Mouse (Mus musculus) kidney, postnatal 14 days (tissue): ENCODE data around the gene Cep131.

Experiments used
- DNase-seq: peaks from one replicate; pipeline ENCODE4 v3.0.0; 2022; ENCODE audit warnings: mixed read lengths

Gene Cep131

DNA sequence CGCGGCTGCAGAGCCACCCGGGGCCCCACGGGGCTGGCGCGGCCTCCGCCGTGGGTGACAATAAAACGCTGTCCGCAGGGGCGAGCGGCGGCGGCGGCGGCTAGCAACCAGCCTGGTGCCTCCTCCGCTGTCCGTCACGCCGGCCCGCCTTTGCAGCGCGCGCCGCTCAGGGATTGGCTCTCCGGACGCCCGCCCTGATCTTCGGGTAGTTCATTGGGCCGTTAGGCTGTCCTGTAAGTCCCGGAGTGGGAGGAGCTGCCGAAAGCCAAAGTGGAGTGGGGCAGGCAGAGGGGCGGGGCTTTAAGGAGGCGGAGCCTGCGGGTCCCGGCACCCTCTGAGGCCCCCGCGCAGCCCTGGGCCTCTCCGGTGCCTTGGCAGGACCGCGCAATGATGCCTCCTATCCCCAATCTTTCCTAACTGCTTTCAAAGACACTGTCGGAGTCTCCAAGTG lies at the start of gene Cep131:
Gene Cep131, minus strand, starts transcription at position 126 of the 451 bp plus-strand sequence.
- peak; percentile 99 for DNase-seq

DNA sequence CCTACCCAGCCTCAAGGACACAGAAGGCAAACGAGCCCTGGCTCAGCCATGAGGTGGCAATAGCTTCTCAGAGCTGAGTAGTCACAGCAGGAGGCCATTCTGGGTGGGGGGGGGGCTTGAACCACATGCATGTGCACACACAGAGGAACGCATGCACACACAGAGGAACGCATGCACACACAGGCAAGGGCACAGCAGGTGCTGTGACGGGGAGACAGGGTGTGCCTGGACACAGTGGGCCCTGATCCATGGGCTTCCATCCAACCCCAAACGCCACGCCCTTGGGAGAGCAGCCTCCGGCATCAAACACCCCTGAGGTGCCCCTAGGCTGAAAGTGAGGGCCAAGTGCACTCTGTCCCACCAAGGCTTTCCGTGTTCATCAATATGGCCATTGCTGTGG lies 49.6 kb upstream of the Cep131 start:
- no peak for DNase-seq

DNA sequence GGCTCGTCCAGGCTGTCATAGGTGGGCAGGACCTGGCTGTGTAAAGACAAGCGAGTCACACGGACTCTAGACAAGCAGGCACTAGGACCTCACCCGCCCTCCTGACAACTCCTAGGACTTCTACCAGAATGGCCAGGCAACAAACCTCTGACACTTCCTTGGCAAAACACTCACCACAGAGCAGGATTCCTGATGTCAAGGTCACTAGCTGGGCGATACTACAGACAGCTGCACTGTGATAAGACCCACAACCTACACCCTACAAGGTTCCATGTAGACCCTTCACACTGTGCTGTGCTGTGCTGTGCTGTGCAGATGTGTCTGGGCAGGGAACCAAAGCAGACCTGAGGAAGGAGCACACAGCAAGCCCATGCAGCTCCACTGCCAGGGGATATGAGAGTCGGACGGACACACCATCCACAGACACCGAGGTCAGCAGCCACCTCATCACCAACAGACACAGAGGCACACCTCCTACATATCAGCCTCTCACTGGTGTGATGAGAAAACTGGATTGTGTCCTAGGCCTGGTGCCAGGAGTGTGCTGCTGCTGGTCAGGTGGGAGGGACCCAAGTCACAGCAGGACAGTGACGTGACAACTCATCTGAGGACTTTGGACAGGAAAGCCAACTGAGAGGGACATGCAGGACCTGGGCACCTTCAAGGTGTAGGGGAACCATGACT lies 48.4 kb upstream of the Cep131 start:
- DNase-seq, result no peak

DNA sequence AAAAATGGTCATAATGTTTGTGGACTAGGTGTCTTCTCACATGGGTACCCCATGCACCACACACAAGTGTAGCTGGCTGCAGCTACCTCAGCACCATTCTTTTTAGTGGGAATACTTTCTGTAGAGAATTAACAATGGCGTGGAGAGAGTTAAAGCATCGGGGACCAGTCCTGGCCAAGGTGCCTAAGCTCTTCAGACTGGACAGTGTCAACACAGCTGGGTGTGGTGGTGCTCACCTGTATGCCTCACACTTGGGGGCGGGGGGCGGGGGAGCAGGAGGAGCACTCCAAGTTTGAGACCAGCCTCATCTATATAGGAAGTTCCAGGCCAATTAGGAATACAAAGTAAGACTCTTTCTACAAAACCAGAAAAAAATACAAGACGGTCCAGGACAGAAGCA lies 47.5 kb upstream of the Cep131 start:
- DNase-seq, result no peak

DNA sequence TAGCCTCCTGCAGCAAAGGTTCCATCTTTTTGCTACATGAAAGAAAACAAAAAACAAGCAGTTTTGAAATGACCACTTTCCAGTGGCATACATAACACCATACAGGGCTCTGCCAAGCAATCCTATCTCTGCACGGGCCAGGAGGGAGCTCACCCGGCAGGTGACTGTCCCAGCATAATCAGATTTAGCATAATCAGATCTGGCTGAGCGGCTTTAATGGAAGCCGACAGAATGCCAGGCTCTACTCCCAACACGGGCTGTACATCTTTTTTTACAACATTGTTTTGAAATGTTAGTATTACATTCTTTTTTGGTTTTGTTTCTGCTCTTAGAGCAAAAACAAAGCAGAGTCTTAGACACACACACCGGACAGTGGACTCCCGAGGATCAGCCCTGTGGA lies 42.7 kb upstream of the Cep131 start:
- DNase-seq, result no peak

DNA sequence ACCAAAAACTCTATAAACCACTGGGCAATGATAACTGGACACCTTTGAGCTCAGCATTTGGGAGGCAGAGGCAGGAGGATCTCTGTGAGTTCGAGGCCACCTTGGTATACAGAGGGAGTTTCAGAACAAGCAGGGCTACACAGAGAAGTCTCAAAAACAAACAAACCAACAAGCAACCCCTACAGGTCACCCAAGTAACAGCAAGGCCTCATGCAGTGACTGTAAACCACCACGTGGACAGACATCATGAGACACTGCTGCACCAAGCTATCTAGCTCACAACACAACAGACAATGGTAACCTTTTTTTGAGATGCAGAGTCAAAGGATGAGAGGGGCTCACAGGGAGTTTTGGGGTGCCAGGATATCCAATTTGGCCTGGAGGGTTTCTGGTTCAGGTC lies 40.2 kb upstream of the Cep131 start:
- DNase-seq, result no peak

DNA sequence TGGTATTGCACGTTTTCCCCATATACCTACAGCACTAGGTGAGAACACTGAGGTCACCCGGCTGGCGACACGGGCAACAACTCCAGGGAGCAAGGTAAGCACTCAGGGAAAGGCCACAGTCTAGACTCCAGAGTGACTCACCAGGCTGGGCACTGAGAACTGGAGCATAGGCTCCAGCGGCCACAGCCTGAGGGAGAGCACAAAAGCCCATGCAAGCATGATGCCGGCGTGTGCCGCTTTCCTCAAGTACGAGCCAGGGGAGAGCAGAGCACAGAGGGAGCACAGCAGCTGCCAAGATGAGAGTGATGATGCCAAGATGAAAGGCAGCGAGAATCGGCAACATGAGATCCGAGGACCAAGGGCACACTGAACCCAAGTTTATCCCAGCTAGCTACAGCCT lies 35.5 kb upstream of the Cep131 start:
- DNase-seq, result no peak

DNA sequence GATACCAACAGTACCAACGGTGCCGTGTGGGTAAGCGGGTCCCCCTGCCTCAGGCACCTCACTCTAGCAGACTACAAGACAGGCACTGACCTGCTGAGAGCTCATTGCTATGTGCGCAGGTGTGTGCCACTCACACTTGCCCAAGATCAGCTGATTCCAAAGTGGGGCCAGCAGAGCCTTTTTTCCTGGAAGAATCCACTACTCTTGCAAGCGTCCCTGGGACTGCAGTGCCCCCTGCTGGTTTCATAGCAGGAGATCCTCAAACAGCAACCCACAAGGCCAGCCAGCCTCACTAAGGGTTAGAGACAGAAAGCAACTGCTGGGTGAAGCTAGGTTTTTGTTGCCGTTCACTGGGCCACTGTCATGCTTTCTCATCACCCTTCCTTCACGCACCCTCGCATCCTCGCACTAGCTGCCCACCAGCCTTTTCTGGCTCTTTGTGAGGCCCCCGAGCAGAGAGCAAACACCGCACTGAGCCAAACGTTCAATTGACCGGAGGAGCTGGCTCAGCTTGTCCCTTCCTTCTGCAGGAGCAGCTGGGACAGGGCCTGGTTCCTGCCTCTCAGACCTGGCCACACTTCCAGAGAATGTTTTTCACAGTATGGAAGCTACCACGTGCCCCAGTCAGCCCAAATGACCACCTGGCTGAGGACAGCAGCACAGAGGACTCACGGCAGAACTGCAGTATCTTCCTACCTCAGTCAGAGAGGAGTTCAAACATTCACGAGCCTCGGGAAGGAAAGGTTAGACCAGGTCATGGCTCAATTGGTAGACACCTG lies 34.2 kb upstream of the Cep131 start:
- DNase-seq, result peak; percentile 75

DNA sequence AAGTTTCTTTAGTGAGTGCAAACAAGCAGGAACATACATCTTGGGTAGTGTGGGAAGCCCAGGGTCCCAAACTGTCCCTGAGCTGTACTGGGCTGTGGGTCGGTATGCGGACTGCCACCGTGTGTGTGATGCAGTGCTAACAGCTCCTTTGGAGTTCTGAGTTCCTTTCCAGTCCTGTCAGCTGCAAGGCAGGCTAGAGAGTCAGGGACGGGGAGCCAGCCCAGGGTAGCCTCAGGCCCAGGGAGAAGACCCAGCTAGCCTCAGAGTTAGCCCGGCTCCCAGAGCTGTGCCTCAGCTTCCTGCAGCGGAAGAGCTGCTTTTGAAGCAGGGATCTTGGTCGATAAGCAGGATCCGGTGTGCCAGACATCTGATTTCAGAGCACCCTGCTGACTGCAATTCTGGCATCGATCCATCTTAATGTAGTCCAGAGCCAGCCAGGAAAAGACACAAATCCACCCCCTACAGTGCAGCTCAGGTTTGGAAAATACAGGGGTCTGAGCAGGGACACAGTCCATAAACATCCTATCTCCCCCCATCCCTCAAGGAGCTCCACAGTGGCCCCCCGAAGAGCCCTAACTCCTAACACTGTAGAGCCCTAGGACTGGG lies 33.4 kb upstream of the Cep131 start:
- DNase-seq, result no peak

DNA sequence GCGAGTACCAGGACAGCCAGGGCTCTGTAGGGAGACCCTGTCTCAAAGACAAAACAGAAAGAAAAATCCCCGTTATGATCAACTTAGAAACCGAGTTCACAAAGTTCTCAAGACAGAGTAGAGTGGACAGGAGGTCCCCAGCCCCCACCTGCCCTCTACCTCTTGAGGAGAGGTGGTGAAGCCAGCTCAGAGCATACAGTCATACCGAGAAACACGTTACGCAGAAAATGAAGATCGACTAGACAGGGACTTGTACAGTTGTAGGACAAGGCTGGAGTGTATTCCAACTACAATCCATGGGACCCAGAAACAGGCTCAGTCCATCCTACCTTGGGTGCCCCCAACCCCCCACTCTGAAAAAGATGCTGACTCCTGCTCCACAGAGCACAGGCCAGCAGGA lies 32.5 kb upstream of the Cep131 start:
- no peak for DNase-seq

DNA sequence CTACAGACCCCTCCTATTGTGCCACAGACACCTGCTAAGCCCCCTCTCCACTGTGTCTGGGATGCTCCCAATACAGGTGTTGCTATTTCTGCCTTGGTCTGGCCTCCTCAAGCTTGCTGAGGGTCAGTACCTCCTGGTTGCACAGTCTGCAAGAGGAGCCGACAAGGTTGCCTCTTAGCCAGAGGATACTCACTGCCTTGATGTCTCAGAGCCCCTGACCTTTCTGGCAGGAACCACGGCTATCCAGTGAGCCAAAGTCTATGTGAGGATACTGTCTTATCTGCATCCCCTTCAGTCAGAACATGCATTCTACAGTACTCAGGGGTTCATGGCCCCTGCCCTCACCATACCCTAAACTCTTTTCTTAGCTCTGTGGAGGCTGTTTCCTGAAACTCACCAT lies 31.0 kb upstream of the Cep131 start:
- no peak for DNase-seq

DNA sequence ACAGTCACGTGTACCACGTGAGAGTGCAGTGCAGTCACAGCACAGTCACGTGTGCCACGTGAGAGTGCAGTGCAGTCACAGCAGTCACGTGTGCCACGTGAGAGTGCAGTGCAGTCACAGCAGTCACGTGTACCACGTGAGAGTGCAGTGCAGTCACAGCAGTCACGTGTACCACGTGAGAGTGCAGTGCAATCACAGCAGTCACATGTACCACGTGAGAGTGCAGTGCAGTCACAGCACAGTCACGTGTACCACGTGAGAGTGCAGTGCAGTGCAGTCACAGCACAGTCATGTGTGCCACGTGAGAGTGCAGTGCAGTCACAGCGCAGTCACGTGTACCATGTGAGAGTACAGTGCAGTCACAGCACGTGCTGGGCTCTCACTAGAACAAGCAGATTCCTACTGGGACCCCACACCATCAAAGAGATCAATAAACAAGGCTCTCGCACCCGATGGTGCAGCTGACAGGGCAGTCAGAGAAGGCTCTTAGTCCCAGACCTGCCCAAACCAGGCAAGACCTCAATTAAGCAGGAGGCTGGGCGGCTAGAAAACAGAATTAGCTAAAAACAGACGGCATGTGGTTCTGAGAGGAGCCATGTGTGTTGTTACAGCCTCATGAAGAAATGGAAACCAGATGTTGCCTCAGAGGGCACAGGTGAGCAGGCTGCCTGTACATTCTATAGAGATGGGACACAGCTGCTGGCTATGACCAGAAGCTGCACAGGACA lies 28.0 kb upstream of the Cep131 start:
- no peak for DNase-seq

DNA sequence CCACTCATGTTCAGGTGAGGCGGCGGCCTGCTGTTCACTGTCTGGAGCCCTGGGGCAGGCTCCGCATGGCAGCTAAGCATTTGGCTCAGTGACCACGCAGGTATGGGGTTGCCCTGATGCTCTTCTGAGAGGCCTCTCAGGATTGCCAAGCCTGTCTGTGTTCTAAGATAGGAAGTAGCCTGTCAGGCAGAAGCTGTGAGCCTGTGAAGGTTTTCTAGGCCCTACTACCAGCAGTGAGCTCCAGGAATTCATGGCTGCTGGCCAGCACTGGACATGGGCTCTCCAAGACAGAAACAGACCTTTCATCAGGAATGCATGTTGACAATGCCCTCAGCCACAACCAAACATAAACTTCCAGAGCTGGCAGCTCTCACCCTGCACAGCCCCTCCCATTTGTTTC lies 25.5 kb upstream of the Cep131 start:
- peak; percentile 76 for DNase-seq

DNA sequence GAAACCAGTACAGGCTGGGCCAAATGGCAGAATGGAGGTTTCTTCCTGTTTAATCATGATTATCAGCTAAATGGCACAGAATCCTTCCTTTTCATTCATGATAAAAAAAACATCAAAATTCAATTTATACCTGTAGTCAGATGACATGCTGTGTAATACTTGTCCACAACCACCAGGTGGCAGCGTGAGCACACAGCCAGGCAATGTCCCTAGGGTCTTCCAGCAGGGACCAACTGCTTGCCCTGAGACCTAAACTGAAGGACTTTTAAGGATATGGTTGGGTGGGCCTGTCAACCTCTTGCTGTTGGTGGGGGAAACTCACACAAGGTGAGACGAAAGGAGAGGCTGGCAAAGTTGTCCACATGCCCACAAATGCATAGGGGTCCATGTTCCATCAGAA lies 24.4 kb upstream of the Cep131 start:
- peak; percentile 60 for DNase-seq

DNA sequence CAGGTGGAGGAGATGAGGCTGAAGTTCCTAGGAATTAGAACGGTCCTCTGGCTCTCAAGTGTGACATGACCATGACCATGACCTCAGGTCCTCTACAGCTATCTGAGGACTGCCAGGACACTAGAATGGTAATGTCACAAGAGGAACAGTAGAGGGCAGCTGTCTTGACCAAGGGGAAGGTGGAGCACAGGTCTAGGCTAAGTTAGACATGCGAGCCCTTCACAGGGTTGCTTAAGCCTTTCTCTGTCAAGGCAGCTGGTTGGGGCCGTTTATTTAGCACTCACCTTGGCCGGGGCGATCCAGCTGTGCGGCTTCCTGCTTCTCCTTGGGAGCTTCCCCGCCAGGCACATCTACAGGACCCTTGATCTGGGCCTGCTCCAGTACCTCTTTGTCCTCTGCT lies 23.9 kb upstream of the Cep131 start:
- no peak for DNase-seq

DNA sequence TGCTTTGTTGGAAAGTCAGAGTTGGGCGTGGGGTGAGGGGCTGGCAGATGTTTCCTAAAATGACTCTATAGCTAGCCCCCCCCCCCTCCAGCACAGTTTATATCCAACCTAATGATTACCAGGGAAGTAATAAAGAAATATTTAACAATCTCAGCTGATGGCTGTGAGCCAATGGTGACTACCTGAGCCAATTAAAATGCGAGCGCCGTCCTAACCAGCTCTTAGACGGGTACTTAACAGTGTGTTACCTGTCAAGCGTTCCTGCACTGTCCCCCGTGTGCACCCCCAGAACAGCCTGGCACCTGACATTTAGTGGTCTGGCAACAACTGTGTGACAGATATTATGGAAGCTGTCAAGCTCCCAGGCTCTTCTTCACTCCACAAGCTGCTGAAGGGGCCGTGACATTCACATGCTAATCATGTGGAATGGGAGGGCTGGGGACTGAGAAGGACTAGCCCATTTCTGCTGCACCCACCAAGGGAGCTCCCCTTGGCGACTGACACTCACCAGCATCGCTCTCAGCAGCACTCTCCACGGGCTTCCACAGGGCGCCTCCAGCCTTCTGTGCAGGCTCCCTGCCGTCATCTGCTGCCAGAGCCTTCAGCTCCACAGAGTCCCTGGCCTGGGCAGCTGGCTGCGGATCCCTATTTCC lies 23.1 kb upstream of the Cep131 start:
- peak; percentile 40 for DNase-seq

DNA sequence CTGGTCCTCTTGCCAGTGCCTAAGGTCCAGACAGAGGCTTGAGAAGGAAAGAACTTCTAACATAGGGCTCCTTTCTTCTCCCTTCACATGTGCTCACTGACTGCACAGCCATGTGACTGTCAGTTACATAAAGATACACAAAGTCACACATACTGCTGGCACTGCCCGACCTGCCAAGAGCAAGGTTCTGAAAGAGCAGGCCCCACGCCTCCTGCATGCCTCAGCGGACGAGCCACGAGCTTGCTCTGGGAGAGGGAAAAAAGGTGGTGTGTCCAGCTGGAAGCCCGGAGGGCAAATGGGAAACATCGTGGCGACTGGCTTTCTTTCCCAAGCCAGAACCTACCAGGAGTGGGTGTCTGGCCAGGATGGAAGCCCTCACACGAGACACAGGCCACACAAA lies 21.2 kb upstream of the Cep131 start:
- peak; percentile 54 for DNase-seq

DNA sequence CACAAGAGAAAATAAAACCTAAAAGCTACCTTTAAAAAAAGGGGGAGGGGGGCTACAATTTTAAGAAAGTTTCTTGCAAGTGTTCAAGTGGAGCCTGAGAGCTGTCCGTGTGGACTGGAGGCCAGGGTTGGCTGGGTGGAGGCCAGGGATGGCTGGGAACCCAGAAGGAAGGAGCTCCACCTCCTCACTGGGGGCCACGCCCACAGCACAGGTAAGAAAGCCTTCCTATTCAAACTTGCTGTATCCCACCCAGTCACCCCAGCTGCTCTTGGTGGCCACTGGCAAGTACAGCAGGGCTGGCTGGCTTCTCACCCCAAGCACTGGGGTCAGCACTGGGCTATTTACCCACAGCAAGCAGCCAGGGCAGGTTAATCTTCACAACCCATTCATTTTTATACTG lies 20.4 kb upstream of the Cep131 start:
- no peak for DNase-seq

DNA sequence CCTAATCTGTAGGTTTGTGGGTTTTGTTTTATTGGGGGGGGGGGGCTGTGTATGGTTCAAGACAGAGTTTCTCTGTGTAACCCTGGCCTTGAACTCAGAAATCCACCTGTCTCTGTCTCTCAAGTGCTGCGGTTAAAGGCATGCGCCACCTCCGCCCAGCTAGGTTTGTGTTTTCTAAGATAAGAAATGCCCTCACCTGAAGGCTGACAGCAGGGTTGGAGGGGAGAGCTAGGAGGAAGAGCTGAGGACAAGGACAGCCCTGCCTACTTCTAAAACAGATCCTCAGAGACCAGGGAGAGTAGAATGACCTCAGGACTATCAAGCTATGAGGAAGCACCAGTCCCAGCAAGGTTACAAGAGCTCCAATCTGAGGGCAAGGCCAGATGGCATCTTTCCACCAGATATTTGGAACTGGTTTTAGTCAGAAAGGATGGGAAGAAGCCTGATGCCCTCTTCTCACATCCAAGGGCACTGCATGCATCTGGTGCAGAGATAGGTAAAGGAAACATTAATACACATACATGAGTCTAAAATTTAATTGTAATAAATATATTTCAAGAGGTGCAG lies 16.9 kb upstream of the Cep131 start:
- no peak for DNase-seq

DNA sequence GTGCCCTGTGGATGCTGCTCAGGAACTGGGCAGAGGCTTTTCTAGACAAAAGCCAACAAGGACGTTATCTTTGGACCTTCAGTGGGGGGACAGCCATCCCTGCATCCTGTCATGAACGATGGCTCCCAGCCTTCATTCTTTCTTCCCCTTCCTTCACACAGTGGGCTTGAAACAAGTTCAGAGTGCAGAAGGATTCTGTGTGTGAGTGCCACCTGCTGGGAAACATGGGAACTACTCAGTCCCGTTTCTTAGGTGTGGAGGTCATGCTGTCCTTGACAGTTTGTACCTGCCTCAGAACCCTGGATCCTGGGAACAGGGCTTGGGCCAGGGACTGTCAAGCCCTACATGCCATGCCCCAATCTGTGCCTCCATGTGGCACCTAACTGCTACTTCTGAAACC lies 14.4 kb upstream of the Cep131 start:
- peak; percentile 83 for DNase-seq

DNA sequence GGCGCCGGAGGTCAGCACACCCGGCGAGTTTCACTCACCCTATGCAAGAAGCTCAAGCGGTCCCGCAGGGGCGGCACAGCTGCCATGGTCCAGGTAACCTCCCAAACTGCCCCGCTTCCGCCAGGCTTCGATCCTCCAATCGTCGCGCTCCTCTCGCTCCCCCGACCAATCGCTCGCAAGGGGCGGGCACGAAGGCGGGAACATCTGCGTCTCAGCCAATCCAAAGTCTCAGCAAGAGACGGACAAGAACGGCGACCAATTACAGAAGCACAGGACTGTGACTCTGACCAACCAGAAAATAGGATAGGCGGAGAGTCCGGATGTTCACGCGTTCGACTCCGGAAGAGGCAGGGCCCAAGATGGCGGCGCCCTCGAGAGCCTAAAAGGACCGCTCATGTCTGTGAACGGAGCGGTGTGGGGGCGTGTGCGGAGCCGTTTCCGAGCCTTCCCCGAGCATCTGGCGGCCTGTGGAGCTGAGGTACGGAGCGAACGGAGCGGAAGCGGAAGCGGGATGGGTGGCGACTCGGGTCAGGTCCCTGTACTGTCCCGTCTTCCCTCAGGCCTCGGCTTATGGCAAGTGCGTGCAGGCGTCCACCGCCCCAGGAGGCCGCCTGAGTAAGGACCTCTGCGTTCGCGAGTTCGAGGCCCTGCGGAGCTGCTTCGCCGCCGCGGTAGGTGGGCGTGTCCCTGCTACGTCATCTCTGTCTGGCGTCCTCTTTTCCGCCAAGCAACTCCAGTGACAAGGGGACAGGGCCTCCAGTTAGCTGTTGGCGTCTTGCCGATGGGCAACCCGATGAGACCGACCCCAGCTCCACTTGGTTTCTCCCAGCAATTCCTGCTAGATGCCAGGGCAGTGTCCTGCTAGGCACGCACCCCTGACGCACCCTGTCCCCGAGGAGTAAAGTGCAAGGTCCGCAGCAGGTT lies 12.2 kb upstream of the Cep131 start, which contains the start of the genes Tepsin and Ndufaf8:
Gene Tepsin, minus strand, starts transcription at position 144 of the 924 bp plus-strand sequence.
Gene Ndufaf8, plus strand, starts transcription at position 341 of the 924 bp plus-strand sequence.
- peak; percentile 99 for DNase-seq
